Mouse (Mus musculus): ENCODE data around the gene Gng7. TPM values are rescaled to one million over a fixed set of nuclear protein-coding genes. Genes with fewer than 3 reads are reported as not detected.
A peak's percentile ranks its signal among the peaks of the same experiment; 100 is the strongest.
"Not testable (repeated sequence)": the region's sequence is repeated elsewhere in the genome, so short reads cannot be mapped to it uniquely, and the experiment has no call there.

Gng7 gene
- polyA plus RNA-seq, 1 experiment = 9.0 TPM

GRCm38 (mm10) chr10:80991945-80992344 is 22.8 kb downstream of the Gng7 start:
- no peaks in the 10 kb centered on the region; the same call in 1 of the 2 replicates for H3K4me1 ChIP-seq (ENCODE audit: control insufficient read depth, insufficient read depth, insufficient read length, low read length)
- H3K4me3 ChIP-seq (ENCODE audit: insufficient read depth, low read depth, low read length) = no peak overlapping the region
- no peak overlapping the region for H3K27ac ChIP-seq (replicated peaks; ENCODE audit: low read depth, low read length)

GRCm38 (mm10) chr10:80991007-80991406 is 23.7 kb downstream of the Gng7 start:
- no peak overlapping the region for H3K4me3 ChIP-seq (ENCODE audit: insufficient read depth, low read depth, low read length)
- no peaks in the 10 kb centered on the region; the same call in 1 of the 2 replicates for H3K4me1 ChIP-seq (ENCODE audit: control insufficient read depth, insufficient read depth, insufficient read length, low read length)
- no peak overlapping the region for H3K27ac ChIP-seq (replicated peaks; ENCODE audit: low read depth, low read length)

GRCm38 (mm10) chr10:80990406-80990805 is 24.3 kb downstream of the Gng7 start:
- H3K4me3 ChIP-seq (ENCODE audit: insufficient read depth, low read depth, low read length) = no peak overlapping the region
- no peak overlapping the region for H3K27ac ChIP-seq (replicated peaks; ENCODE audit: low read depth, low read length)
- H3K4me1 ChIP-seq (ENCODE audit: control insufficient read depth, insufficient read depth, insufficient read length, low read length) = peaks cover 5% of the 10 kb centered on the region; the same call in 1 of the 2 replicates

- H3K4me1 ChIP-seq (ENCODE audit: control insufficient read depth, insufficient read depth, insufficient read length, low read length); H3K4me3 ChIP-seq (ENCODE audit: insufficient read depth, low read depth, low read length); H3K27ac ChIP-seq (replicated peaks; ENCODE audit: low read depth, low read length): not testable (repeated sequence)
Observed at GRCm38 (mm10) chr10:80989854-80990253, 24.9 kb downstream of the Gng7 start.

GRCm38 (mm10) chr10:80989446-80989845 is 25.3 kb downstream of the Gng7 start:
- Histone ChIP-seq H3K27ac (replicated peaks; ENCODE audit: low read depth, low read length) (no peak overlapping the region), H3K4me1 (ENCODE audit: control insufficient read depth, insufficient read depth, insufficient read length, low read length) (peaks cover 8% of the 10 kb centered on the region; the same call in 1 of the 2 replicates), H3K4me3 (ENCODE audit: insufficient read depth, low read depth, low read length) (no peak overlapping the region)

GRCm38 (mm10) chr10:80987709-80988441 is 26.9 kb downstream of the Gng7 start:
- H3K4me3 ChIP-seq (ENCODE audit: insufficient read depth, low read depth, low read length) = no peak overlapping the region
- H3K4me1 ChIP-seq (ENCODE audit: control insufficient read depth, insufficient read depth, insufficient read length, low read length) = peaks cover 8% of the 10 kb centered on the region; the same call in 1 of the 2 replicates
- no peak overlapping the region for H3K27ac ChIP-seq (replicated peaks; ENCODE audit: low read depth, low read length)

- H3K4me1 ChIP-seq (ENCODE audit: control insufficient read depth, insufficient read depth, insufficient read length, low read length) = peaks cover 10% of the 10 kb centered on the region; the same call in 1 of the 2 replicates
- no peak overlapping the region for H3K27ac ChIP-seq (replicated peaks; ENCODE audit: low read depth, low read length)
- H3K4me3 ChIP-seq (ENCODE audit: insufficient read depth, low read depth, low read length) = no peak overlapping the region
Observed at GRCm38 (mm10) chr10:80986754-80987153, 28.0 kb downstream of the Gng7 start.

- H3K4me1 ChIP-seq (ENCODE audit: control insufficient read depth, insufficient read depth, insufficient read length, low read length) = peaks cover 10% of the 10 kb centered on the region; the same call in 1 of the 2 replicates
- H3K4me3 ChIP-seq (ENCODE audit: insufficient read depth, low read depth, low read length) = peak overlapping the region; percentile 49
- H3K27ac ChIP-seq (replicated peaks; ENCODE audit: low read depth, low read length) = no peak overlapping the region
Observed at GRCm38 (mm10) chr10:80985970-80986701, 28.6 kb downstream of the Gng7 start.

- peak overlapping the region; percentile 49 for H3K4me3 ChIP-seq (ENCODE audit: insufficient read depth, low read depth, low read length)
- no peak overlapping the region for H3K27ac ChIP-seq (replicated peaks; ENCODE audit: low read depth, low read length)
- peaks cover 10% of the 10 kb centered on the region; the same call in 1 of the 2 replicates for H3K4me1 ChIP-seq (ENCODE audit: control insufficient read depth, insufficient read depth, insufficient read length, low read length)
Observed at GRCm38 (mm10) chr10:80985241-80985969, 29.3 kb downstream of the Gng7 start.

GRCm38 (mm10) chr10:80984223-80984622 is 30.5 kb downstream of the Gng7 start:
- no peak overlapping the region for H3K4me3 ChIP-seq (ENCODE audit: insufficient read depth, low read depth, low read length)
- H3K4me1 ChIP-seq (ENCODE audit: control insufficient read depth, insufficient read depth, insufficient read length, low read length) = peaks cover 10% of the 10 kb centered on the region; the same call in 1 of the 2 replicates

GRCm38 (mm10) chr10:80982381-80982780 is 32.4 kb downstream of the Gng7 start:
- Histone ChIP-seq H3K27ac (replicated peaks; ENCODE audit: low read depth, low read length) (no peak overlapping the region), H3K4me3 (ENCODE audit: insufficient read depth, low read depth, low read length) (no peak overlapping the region), H3K4me1 (ENCODE audit: control insufficient read depth, insufficient read depth, insufficient read length, low read length) (peaks cover 10% of the 10 kb centered on the region; the same call in 1 of the 2 replicates)

More at GRCm38 (mm10) chr10:80984223-80984622, 30.5 kb downstream of the Gng7 start:
- no peak overlapping the region for H3K27ac ChIP-seq (replicated peaks; ENCODE audit: low read depth, low read length)

- peaks cover 10% of the 10 kb centered on the region; the same call in 1 of the 2 replicates for H3K4me1 ChIP-seq (ENCODE audit: control insufficient read depth, insufficient read depth, insufficient read length, low read length)
- no peak overlapping the region for H3K27ac ChIP-seq (replicated peaks; ENCODE audit: low read depth, low read length)
- no peak overlapping the region for H3K4me3 ChIP-seq (ENCODE audit: insufficient read depth, low read depth, low read length)
Observed at GRCm38 (mm10) chr10:80981564-80982112, 33.1 kb downstream of the Gng7 start.

- no peak overlapping the region for H3K27ac ChIP-seq (replicated peaks; ENCODE audit: low read depth, low read length)
- peaks cover 9% of the 10 kb centered on the region for H3K4me1 ChIP-seq (ENCODE audit: control insufficient read depth, insufficient read depth, insufficient read length, low read length)
- no peak overlapping the region for H3K4me3 ChIP-seq (ENCODE audit: insufficient read depth, low read depth, low read length)
Observed at GRCm38 (mm10) chr10:80975478-80975877, 39.3 kb downstream of the Gng7 start.

- Histone ChIP-seq H3K27ac (replicated peaks; ENCODE audit: low read depth, low read length) (no peak overlapping the region), H3K4me3 (ENCODE audit: insufficient read depth, low read depth, low read length) (no peak overlapping the region), H3K4me1 (ENCODE audit: control insufficient read depth, insufficient read depth, insufficient read length, low read length) (peaks cover 9% of the 10 kb centered on the region)
Observed at GRCm38 (mm10) chr10:80973722-80974121, 41.0 kb downstream of the Gng7 start.

All from brown adipose tissue, adult 24 weeks (tissue).